Mouse (Mus musculus) spleen, postnatal 36 days (tissue): ENCODE results near the gene Cgref1.

Experiments used
- DNase-seq, 2 experiments: peaks; one replicate each; pipeline ENCODE4 v3.0.0; 2022; ENCODE audit warnings: low spot score in 2 of 2, mixed read lengths in 1 of 2

Gene Cgref1

GRCm38 (mm10) chr5:30917891-30918670 is 27.3 kb downstream of the Cgref1 start:
- no peak for DNase-seq

- no peak for DNase-seq
These were observed 28.0 kb downstream of the Cgref1 start for GRCm38 (mm10) chr5:30917348-30917747.

GRCm38 (mm10) chr5:30916841-30917240 is 28.6 kb downstream of the Cgref1 start:
- no peak for DNase-seq

GRCm38 (mm10) chr5:30915974-30916433 is 29.4 kb downstream of the Cgref1 start:
- peak; percentile 77 to 80 for DNase-seq

GRCm38 (mm10) chr5:30915456-30915855 is 29.9 kb downstream of the Cgref1 start:
- no peak for DNase-seq

- DNase-seq, result no peak
These were observed 30.5 kb downstream of the Cgref1 start for GRCm38 (mm10) chr5:30914849-30915248.

GRCm38 (mm10) chr5:30914101-30914635 is 31.2 kb downstream of the Cgref1 start:
- DNase-seq, result no peak

- no peak for DNase-seq
These were observed 32.1 kb downstream of the Cgref1 start, which contains the start of gene Emilin1 for GRCm38 (mm10) chr5:30913060-30913841. TSS of gene Emilin1 (plus strand) at chr5:30913402.

GRCm38 (mm10) chr5:30912156-30912555 is 33.2 kb downstream of the Cgref1 start:
- no peak for DNase-seq

GRCm38 (mm10) chr5:30910481-30910880 is 34.9 kb downstream of the Cgref1 start:
- DNase-seq, result no peak

GRCm38 (mm10) chr5:30909863-30910262 is 35.5 kb downstream of the Cgref1 start:
- no peak for DNase-seq

GRCm38 (mm10) chr5:30909300-30909659 is 36.1 kb downstream of the Cgref1 start:
- DNase-seq, result no peak

- no peak for DNase-seq
These were observed 36.7 kb downstream of the Cgref1 start for GRCm38 (mm10) chr5:30908426-30909299.

- peak; percentile 97 for DNase-seq
These were observed 37.9 kb downstream of the Cgref1 start, which contains the start of gene Ost4 for GRCm38 (mm10) chr5:30907413-30908059. TSS of gene Ost4 (minus strand) at chr5:30907788.

GRCm38 (mm10) chr5:30901860-30902259 is 43.5 kb downstream of the Cgref1 start:
- DNase-seq, result no peak

GRCm38 (mm10) chr5:30890375-30890774 is 55.0 kb downstream of the Cgref1 start:
- DNase-seq, result no peak

GRCm38 (mm10) chr5:30889088-30889754 is 56.2 kb downstream of the Cgref1 start:
- no peak for DNase-seq

GRCm38 (mm10) chr5:30888337-30889087 is 56.9 kb downstream of the Cgref1 start, which contains the start of gene Agbl5:
TSS of gene Agbl5 (plus strand) at chr5:30888694.
- peak; percentile 90 for DNase-seq

- DNase-seq, result peak; percentile 81 to 90
These were observed 57.5 kb downstream of the Cgref1 start for GRCm38 (mm10) chr5:30887858-30888336.
